ENCODE assay signal across 9 mouse cellular contexts in the genomic region with DNA sequence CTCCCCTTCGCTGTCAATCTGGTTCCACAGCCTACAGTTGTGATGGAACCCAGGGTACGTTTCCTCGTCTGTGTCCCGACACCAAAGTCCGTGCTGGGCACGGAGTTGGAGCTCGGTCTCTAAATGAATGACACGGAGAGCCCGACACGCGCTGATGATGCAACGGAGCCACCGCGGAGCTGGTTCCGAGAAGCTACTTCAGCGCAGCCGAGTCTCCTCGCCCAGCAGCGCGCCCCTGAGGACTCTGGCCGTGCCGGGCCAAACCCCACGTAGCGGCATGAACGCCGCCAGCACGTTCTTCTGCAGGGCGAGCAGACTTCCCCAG. TPM values are rescaled to one million over a fixed set of nuclear protein-coding genes. Genes with fewer than 3 reads are reported as not detected.
A peak's percentile ranks its signal among the peaks of the same experiment; 100 is the strongest.
DNase-seq lines count a peak whose midpoint lies in the region; ATAC-seq and TF ChIP-seq lines count a peak whose summit lies in the region.
"Had no signal": no experiment of that assay in that cellular context is flagged by ENCODE, and none has a peak within 500 bp of the region (broad histone marks: within the 10 kb centered on the region; RNA-seq: fewer than 3 reads in every experiment).

No protein-coding gene starts in this region.

- no peak for DNase-seq in heart, adult 11 months
- no peak for DNase-seq in MEL (ENCODE audit: low read depth, low spot score)
- DNase-seq in midbrain, embryonic 10.5 days (ENCODE audit: low spot score): no peak
- no peak for DNase-seq in Muller cell, postnatal 12 days (ENCODE audit: inconsistent ontology term)
- no peak for DNase-seq in layer of hippocampus, postnatal 14 days (ENCODE audit: low spot score in 2 of 2)
- no peak for DNase-seq in layer of hippocampus, adult 9-11 months

- peak; percentile 21; the same call in 1 of the 2 replicates for ATAC-seq in heart, embryonic 13.5 days (ENCODE audit: extremely low read depth, insufficient number of reproducible peaks, low FRiP score, low TSS enrichment)
- ATAC-seq in hindbrain, embryonic 12.5 days (ENCODE audit: low FRiP score): no peak; the same call in 1 of the 2 replicates

- peak overlapping the region; percentile 92 for H3K9ac ChIP-seq in heart, embryonic 13.5 days
- H3K9ac ChIP-seq in MEL (ENCODE audit: control insufficient read depth, low read depth, low read length, poor library complexity, severe bottlenecking): peak overlapping the region; percentile 95
- H3K9ac ChIP-seq in hindbrain, embryonic 12.5 days: peak overlapping the region; percentile 80

- no peaks in the 10 kb centered on the region for H3K27me3 ChIP-seq in heart, embryonic 13.5 days (replicated peaks)
- H3K27me3 ChIP-seq in MEL (ENCODE audit: control insufficient read depth in 1 of 2, insufficient read depth in 2 of 2, low read length in 2 of 2): no peaks in the 10 kb centered on the region
- no peaks in the 10 kb centered on the region for H3K27me3 ChIP-seq in hindbrain, embryonic 12.5 days
- no peaks in the 10 kb centered on the region for H3K27me3 ChIP-seq in midbrain, embryonic 10.5 days (ENCODE audit: low read depth, poor library complexity, severe bottlenecking)

- under 1% methylated on average over 28 of the region's 28 CpGs for WGBS in heart, embryonic 13.5 days
- under 1% methylated on average over 28 of the region's 28 CpGs for WGBS in hindbrain, embryonic 12.5 days
- under 1% methylated on average over 28 of the region's 28 CpGs for WGBS in midbrain, embryonic 10.5 days

- no peak for TF ChIP-seq RAD21 in MEL (IDR thresholded peaks at IDR 0.05; ENCODE audit: low read depth, low read length)

- peaks cover 22% of the 10 kb centered on the region for H3K4me1 ChIP-seq in heart, embryonic 13.5 days
- H3K4me1 ChIP-seq in MEL (ENCODE audit: control insufficient read depth in 1 of 2, insufficient read depth in 2 of 2, low read length in 2 of 2): peaks cover 5 to 7% of the 10 kb centered on the region in 2 experiments
- H3K4me1 ChIP-seq in hindbrain, embryonic 12.5 days: peaks cover 16% of the 10 kb centered on the region
- H3K4me1 ChIP-seq in midbrain, embryonic 10.5 days: peaks cover 37% of the 10 kb centered on the region

- peak in 1 of 2 experiments; percentile 81; a peak in 1 of 4 replicates for TF ChIP-seq POLR2A in MEL (IDR thresholded peaks at IDR 0.05; ENCODE audit: control insufficient read depth in 1 of 2, insufficient read depth in 1 of 2, low read depth in 1 of 2, low read length in 2 of 2, poor library complexity in 1 of 2)

- H3K4me2 ChIP-seq in heart, embryonic 13.5 days: peak overlapping the region; percentile 80
- peak overlapping the region; percentile 87 for H3K4me2 ChIP-seq in hindbrain, embryonic 12.5 days (replicated peaks)

- H3K9me3 ChIP-seq in heart, embryonic 13.5 days: no peaks in the 10 kb centered on the region
- no peaks in the 10 kb centered on the region for H3K9me3 ChIP-seq in MEL (replicated peaks; ENCODE audit: insufficient read depth, low read length)
- H3K9me3 ChIP-seq in hindbrain, embryonic 12.5 days (replicated peaks): no peaks in the 10 kb centered on the region
- no peaks in the 10 kb centered on the region for H3K9me3 ChIP-seq in midbrain, embryonic 10.5 days (replicated peaks)

- peak overlapping the region; percentile 78 for H3K27ac ChIP-seq in heart, embryonic 13.5 days (replicated peaks)
- H3K27ac ChIP-seq in MEL (ENCODE audit: control insufficient read depth, low read depth, low read length): peak overlapping the region; percentile 70
- H3K27ac ChIP-seq in hindbrain, embryonic 12.5 days: no peak overlapping the region
- peak overlapping the region; percentile 98 for H3K27ac ChIP-seq in midbrain, embryonic 10.5 days (replicated peaks)

- peaks cover 41% of the 10 kb centered on the region for H3K79me2 ChIP-seq in MEL (ENCODE audit: control insufficient read depth, insufficient read depth, low read length, poor library complexity)

- peak overlapping the region; percentile 90 for H3K4me3 ChIP-seq in heart, embryonic 13.5 days
- peak overlapping the region; percentile 75 to 97 for H3K4me3 ChIP-seq in MEL (ENCODE audit: control insufficient read depth in 1 of 2, insufficient read depth in 1 of 2, low read depth in 2 of 2, low read length in 2 of 2)
- H3K4me3 ChIP-seq in hindbrain, embryonic 12.5 days: peak overlapping the region; percentile 87
- peak overlapping the region; percentile 80 for H3K4me3 ChIP-seq in midbrain, embryonic 10.5 days

- H3K36me3 ChIP-seq in heart, embryonic 13.5 days: peaks cover 10% of the 10 kb centered on the region
- peaks cover 0 to 27% of the 10 kb centered on the region in 2 experiments; a peak in 3 of 4 replicates for H3K36me3 ChIP-seq in MEL (ENCODE audit: control insufficient read depth in 1 of 2, insufficient read depth in 2 of 2, low read length in 2 of 2)
- H3K36me3 ChIP-seq in hindbrain, embryonic 12.5 days: no peaks in the 10 kb centered on the region
- H3K36me3 ChIP-seq in midbrain, embryonic 10.5 days: no peaks in the 10 kb centered on the region

- TF ChIP-seq CTCF in MEL (IDR thresholded peaks at IDR 0.05 in 2 of 3, conservative IDR thresholded peaks at IDR 0.05 in 1 of 3; ENCODE audit: control insufficient read depth in 1 of 3, insufficient read depth in 1 of 3, low read depth in 2 of 3, low read length in 3 of 3, poor library complexity in 1 of 3, severe bottlenecking in 1 of 3): no peak

- TF ChIP-seq EP300 in MEL (IDR thresholded peaks at IDR 0.05; ENCODE audit: low read depth in 1 of 2, low read length in 2 of 2): no peak

TF ChIP-seq in MEL, 35 proteins besides CTCF, POLR2A, EP300 and RAD21:
- TF ChIP-seq TCF12 (IDR thresholded peaks at IDR 0.05; ENCODE audit: low read depth, low read length) (no peak), CHD1 (IDR thresholded peaks at IDR 0.05; ENCODE audit: low read depth, low read length) (no peak), NELFE (IDR thresholded peaks at IDR 0.05; ENCODE audit: low read depth, low read length) (no peak), ZNF384 (IDR thresholded peaks at IDR 0.05; ENCODE audit: low read depth, low read length) (no peak), MAFK (IDR thresholded peaks at IDR 0.05; ENCODE audit: borderline replicate concordance, low read depth, low read length) (no peak), KAT2A (conservative IDR thresholded peaks at IDR 0.05; ENCODE audit: low read depth, low read length) (no peak), POLR2AphosphoS2 (IDR thresholded peaks at IDR 0.05; ENCODE audit: low read length) (no peak), GABPA (IDR thresholded peaks at IDR 0.05; ENCODE audit: low read depth, low read length) (no peak), MEF2A (IDR thresholded peaks at IDR 0.05; ENCODE audit: extremely low read depth, insufficient replicate concordance, low read depth, low read length, poor library complexity, severe bottlenecking) (no peak), MAX (IDR thresholded peaks at IDR 0.05; ENCODE audit: low read length) (no peak), ZC3H11A (IDR thresholded peaks at IDR 0.05; ENCODE audit: low read depth, low read length) (no peak), ETS1 (IDR thresholded peaks at IDR 0.05; ENCODE audit: low read depth, low read length) (no peak), ZMIZ1 (IDR thresholded peaks at IDR 0.05; ENCODE audit: low read depth, low read length) (no peak), ELF1 (IDR thresholded peaks at IDR 0.05; ENCODE audit: low read depth, low read length) (no peak), TBP (IDR thresholded peaks at IDR 0.05; ENCODE audit: low read depth, low read length) (no peak), RCOR1 (IDR thresholded peaks at IDR 0.05; ENCODE audit: low read depth, low read length) (no peak), BHLHE40 (IDR thresholded peaks at IDR 0.05; ENCODE audit: borderline replicate concordance, low read depth, low read length) (no peak), NRF1 (IDR thresholded peaks at IDR 0.05; ENCODE audit: insufficient read depth, low read depth, low read length, poor library complexity, severe bottlenecking) (no peak)

RNA-seq across cellular contexts. Expression of gene Farsb, which starts 0.3 kb away (rescaled TPM):
- 96.3 and 99.3 TPM in 2 replicates for polyA plus RNA-seq in heart, embryonic 13.5 days (2015; fragmentation: Nextera tagmentation; extraction: Ambion mirVana)
- total RNA-seq in MEL (2012; rRNA removed): 113 and 119 TPM in 2 replicates
- polyA plus RNA-seq in MEL (2012; ENCODE audit: insufficient read depth in 1 of 2, insufficient read length in 2 of 2, low read depth in 1 of 2, low replicate concordance in 2 of 2, missing spikeins in 1 of 2): 100 to 1,000 TPM; 122 to 154 TPM
- 120 and 129 TPM in 2 replicates for polyA plus RNA-seq in hindbrain, embryonic 12.5 days (2016; fragmentation: Nextera tagmentation; extraction: Ambion mirVana)
- 138 and 140 TPM in 2 replicates for polyA plus RNA-seq in midbrain, embryonic 10.5 days (2016; fragmentation: Nextera tagmentation; extraction: Ambion mirVana)
- total RNA-seq in layer of hippocampus, postnatal 14 days (2021): 10 to 100 TPM; 64.3 to 68.0 TPM

RNA-seq across cellular contexts. Expression of gene Mogat1, which starts 22.4 kb away (rescaled TPM):
- not detected in 2 replicates for polyA plus RNA-seq in heart, embryonic 13.5 days (2015; fragmentation: Nextera tagmentation; extraction: Ambion mirVana)
- not detected in 2 replicates for total RNA-seq in MEL (2012; rRNA removed)
- not detected for polyA plus RNA-seq in MEL (2012; ENCODE audit: insufficient read depth in 1 of 2, insufficient read length in 2 of 2, low read depth in 1 of 2, low replicate concordance in 2 of 2, missing spikeins in 1 of 2)
- 0.48 TPM in 1 of 2 replicates, not detected in the other for polyA plus RNA-seq in hindbrain, embryonic 12.5 days (2016; fragmentation: Nextera tagmentation; extraction: Ambion mirVana)
- polyA plus RNA-seq in midbrain, embryonic 10.5 days (2016; fragmentation: Nextera tagmentation; extraction: Ambion mirVana): 0.39 and 0.91 TPM in 2 replicates
- total RNA-seq in layer of hippocampus, postnatal 14 days (2021): not detected
- total RNA-seq: hematopoietic stem cell, adult 5-6 weeks had no signal

RNA-seq across cellular contexts. Expression of gene BC035947, which starts 23.6 kb away (rescaled TPM):
- 0.07 TPM in 1 of 2 replicates, not detected in the other for polyA plus RNA-seq in heart, embryonic 13.5 days (2015; fragmentation: Nextera tagmentation; extraction: Ambion mirVana)
- not detected in 2 replicates for total RNA-seq in MEL (2012; rRNA removed)
- polyA plus RNA-seq in MEL (2012; ENCODE audit: insufficient read depth in 1 of 2, insufficient read length in 2 of 2, low read depth in 1 of 2, low replicate concordance in 2 of 2, missing spikeins in 1 of 2): not detected
- polyA plus RNA-seq in hindbrain, embryonic 12.5 days (2016; fragmentation: Nextera tagmentation; extraction: Ambion mirVana): 0.35 and 0.70 TPM in 2 replicates
- 0.24 and 0.33 TPM in 2 replicates for polyA plus RNA-seq in midbrain, embryonic 10.5 days (2016; fragmentation: Nextera tagmentation; extraction: Ambion mirVana)
- under 1 TPM; 0.14 to 0.17 TPM for total RNA-seq in layer of hippocampus, postnatal 14 days (2021)
- total RNA-seq: hematopoietic stem cell, adult 5-6 weeks had no signal
